In the genomic region with DNA sequence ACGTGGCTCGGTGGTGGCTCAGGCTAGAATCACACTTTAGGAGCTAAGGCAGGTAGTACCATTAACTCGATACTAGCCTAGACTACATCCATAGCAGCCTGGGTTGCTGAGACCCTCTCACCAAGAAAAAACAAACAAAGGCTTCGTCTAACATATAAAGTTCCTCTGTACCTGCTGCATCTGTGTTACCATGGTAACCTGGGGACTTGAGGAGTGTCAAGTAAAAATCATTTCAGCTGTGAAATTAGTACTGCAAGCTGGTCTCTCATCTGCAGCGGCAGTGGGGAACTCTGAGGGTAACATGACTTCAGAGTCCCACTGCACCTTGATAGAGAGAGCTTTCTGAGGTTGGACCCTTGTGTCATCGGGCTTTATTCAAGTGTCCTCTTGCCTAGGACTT, we compare ENCODE assay signal across 12 mouse cellular contexts.
DNase-seq lines count a peak whose midpoint lies in the region; ATAC-seq and TF ChIP-seq lines count a peak whose summit lies in the region.
"Had no signal": no experiment of that assay in that cellular context is flagged by ENCODE, and none has a peak within 500 bp of the region (broad histone marks: within the 10 kb centered on the region; RNA-seq: fewer than 3 reads in every experiment).

No protein-coding gene starts in this region.

- no peak overlapping the region for H3K4me3 ChIP-seq in hindbrain, embryonic 10.5 days
- H3K4me3 ChIP-seq in hindbrain, embryonic 12.5 days = no peak overlapping the region
- H3K4me3 ChIP-seq in midbrain, embryonic 10.5 days = no peak overlapping the region
- H3K4me3 ChIP-seq in midbrain, embryonic 13.5 days (replicated peaks) = no peak overlapping the region
- no peak overlapping the region for H3K4me3 ChIP-seq in hindbrain, embryonic 13.5 days
- H3K4me3 ChIP-seq in midbrain, postnatal 0 days (ENCODE audit: low read depth, low read length) = no peak overlapping the region

- peak overlapping the region; percentile 80 for H3K27ac ChIP-seq in hindbrain, embryonic 10.5 days
- no peak overlapping the region for H3K27ac ChIP-seq in hindbrain, embryonic 12.5 days
- peak overlapping the region; percentile 25; the same call in 1 of the 2 replicates for H3K27ac ChIP-seq in midbrain, embryonic 10.5 days (replicated peaks)
- H3K27ac ChIP-seq in midbrain, embryonic 13.5 days = no peak overlapping the region
- 0 out of 2 replicates have a peak overlapping the region, but pooled peaks have one; percentile 13 for H3K27ac ChIP-seq in hindbrain, embryonic 13.5 days
- 0 out of 2 replicates have a peak overlapping the region, but pooled peaks have one; percentile 3 for H3K27ac ChIP-seq in midbrain, postnatal 0 days (ENCODE audit: low read depth, low read length)

- no peak for TF ChIP-seq CTCF in midbrain, postnatal 0 days (IDR thresholded peaks at IDR 0.05)

- no peak for ATAC-seq in hindbrain, embryonic 12.5 days (ENCODE audit: low FRiP score)
- ATAC-seq in midbrain, embryonic 13.5 days = no peak
- no peak for ATAC-seq in hindbrain, embryonic 13.5 days (ENCODE audit: low FRiP score)
- ATAC-seq in midbrain, postnatal 0 days (ENCODE audit: low FRiP score) = no peak

- H3K4me1 ChIP-seq in hindbrain, embryonic 10.5 days (replicated peaks) = peaks cover 42% of the 10 kb centered on the region
- peaks cover 20% of the 10 kb centered on the region for H3K4me1 ChIP-seq in hindbrain, embryonic 12.5 days
- H3K4me1 ChIP-seq in midbrain, embryonic 10.5 days = peaks cover 34% of the 10 kb centered on the region
- H3K4me1 ChIP-seq in midbrain, embryonic 13.5 days (replicated peaks) = peaks cover 18% of the 10 kb centered on the region
- peaks cover 18% of the 10 kb centered on the region for H3K4me1 ChIP-seq in hindbrain, embryonic 13.5 days (replicated peaks)
- H3K4me1 ChIP-seq in midbrain, postnatal 0 days (ENCODE audit: insufficient read depth, low read length) = peaks cover 7% of the 10 kb centered on the region; the same call in 1 of the 2 replicates

- DNase-seq in hindbrain, embryonic 10.5 days (ENCODE audit: low spot score) = no peak
- DNase-seq in midbrain, embryonic 10.5 days (ENCODE audit: low spot score) = no peak
- DNase-seq in midbrain, postnatal 0 days (ENCODE audit: low spot score) = peak; percentile 36
- no peak for DNase-seq in cerebellum, adult 18-20 months
- no peak for DNase-seq in embryo, embryonic 10 days (ENCODE audit: low spot score)
- DNase-seq: cerebellum, adult 11-12 months; lung, postnatal 36 days; thymus, postnatal 36 days had no signal

- H3K27me3 ChIP-seq in hindbrain, embryonic 10.5 days (ENCODE audit: insufficient read depth, poor library complexity, severe bottlenecking) = no peaks in the 10 kb centered on the region
- no peaks in the 10 kb centered on the region for H3K27me3 ChIP-seq in hindbrain, embryonic 12.5 days
- H3K27me3 ChIP-seq in midbrain, embryonic 10.5 days (ENCODE audit: low read depth, poor library complexity, severe bottlenecking) = no peaks in the 10 kb centered on the region
- H3K27me3 ChIP-seq in midbrain, embryonic 13.5 days = no peaks in the 10 kb centered on the region
- no peaks in the 10 kb centered on the region for H3K27me3 ChIP-seq in hindbrain, embryonic 13.5 days
- no peaks in the 10 kb centered on the region for H3K27me3 ChIP-seq in midbrain, postnatal 0 days (ENCODE audit: insufficient read depth, low read length)

- H3K36me3 ChIP-seq in hindbrain, embryonic 10.5 days = no peaks in the 10 kb centered on the region
- no peaks in the 10 kb centered on the region for H3K36me3 ChIP-seq in hindbrain, embryonic 12.5 days
- H3K36me3 ChIP-seq in midbrain, embryonic 10.5 days = no peaks in the 10 kb centered on the region
- H3K36me3 ChIP-seq in midbrain, embryonic 13.5 days = no peaks in the 10 kb centered on the region
- peaks cover under 1% of the 10 kb centered on the region; the same call in 1 of the 2 replicates for H3K36me3 ChIP-seq in hindbrain, embryonic 13.5 days
- no peaks in the 10 kb centered on the region; the same call in 1 of the 2 replicates for H3K36me3 ChIP-seq in midbrain, postnatal 0 days (ENCODE audit: insufficient read depth, low read length)

- H3K9ac ChIP-seq in hindbrain, embryonic 12.5 days = no peak overlapping the region
- H3K9ac ChIP-seq in midbrain, embryonic 13.5 days (replicated peaks) = no peak overlapping the region
- no peak overlapping the region for H3K9ac ChIP-seq in hindbrain, embryonic 13.5 days
- no peak overlapping the region for H3K9ac ChIP-seq in midbrain, postnatal 0 days (replicated peaks; ENCODE audit: low read length, poor library complexity, severe bottlenecking)

- no peak overlapping the region for H3K4me2 ChIP-seq in hindbrain, embryonic 12.5 days (replicated peaks)
- no peak overlapping the region for H3K4me2 ChIP-seq in midbrain, embryonic 13.5 days (replicated peaks)
- H3K4me2 ChIP-seq in hindbrain, embryonic 13.5 days = no peak overlapping the region
- H3K4me2 ChIP-seq in midbrain, postnatal 0 days (ENCODE audit: low read depth, low read length, poor library complexity, severe bottlenecking) = no peak overlapping the region

- WGBS in hindbrain, embryonic 10.5 days = 76% methylated on average over 6 of the region's 6 CpGs
- WGBS in hindbrain, embryonic 12.5 days = 75% methylated on average over 6 of the region's 6 CpGs
- 79% methylated on average over 6 of the region's 6 CpGs for WGBS in midbrain, embryonic 10.5 days
- WGBS in midbrain, embryonic 13.5 days = 74% methylated on average over 6 of the region's 6 CpGs
- 74% methylated on average over 6 of the region's 6 CpGs for WGBS in hindbrain, embryonic 13.5 days
- 64% methylated on average over 6 of the region's 6 CpGs for WGBS in midbrain, postnatal 0 days

- no peaks in the 10 kb centered on the region for H3K9me3 ChIP-seq in hindbrain, embryonic 10.5 days
- no peaks in the 10 kb centered on the region for H3K9me3 ChIP-seq in hindbrain, embryonic 12.5 days (replicated peaks)
- H3K9me3 ChIP-seq in midbrain, embryonic 10.5 days (replicated peaks) = no peaks in the 10 kb centered on the region
- no peaks in the 10 kb centered on the region for H3K9me3 ChIP-seq in midbrain, embryonic 13.5 days
- H3K9me3 ChIP-seq in hindbrain, embryonic 13.5 days = no peaks in the 10 kb centered on the region
- H3K9me3 ChIP-seq in midbrain, postnatal 0 days (ENCODE audit: low read length) = no peaks in the 10 kb centered on the region
- H3K9me3 ChIP-seq: G1E had no signal

Comparison
In these comparisons a context has a peak if more than half of its experiments do, and no peak if none do; other contexts are left out.
1. H3K27ac ChIP-seq: peak in hindbrain, embryonic 10.5 days (single experiment), midbrain, embryonic 10.5 days (single experiment), hindbrain, embryonic 13.5 days (single experiment) and midbrain, postnatal 0 days (single experiment); none in hindbrain, embryonic 12.5 days (single experiment) and midbrain, embryonic 13.5 days (single experiment).